Mouse (Mus musculus) gastrocnemius, postnatal 4 days (tissue): ENCODE measurements around the gene Cpsf2. TPM values are rescaled to one million over a fixed set of nuclear protein-coding genes. Genes with fewer than 3 reads are reported as not detected.

Experiments used
- DNase-seq, 2 experiments: peaks; one replicate each; pipeline ENCODE4 v3.0.0; 2021 to 2022; ENCODE audit warnings: low spot score in 2 of 2, mixed read lengths in 2 of 2
- total RNA-seq, 2 experiments: library from RNA; stranded (reverse); gene quantifications; 2 replicates each; pipeline ENCODE4 v1.2.3; 2021

The Cpsf2 gene
- total RNA-seq, 2 experiments from 2014 or later = 16.2 to 19.1 TPM

DNA sequence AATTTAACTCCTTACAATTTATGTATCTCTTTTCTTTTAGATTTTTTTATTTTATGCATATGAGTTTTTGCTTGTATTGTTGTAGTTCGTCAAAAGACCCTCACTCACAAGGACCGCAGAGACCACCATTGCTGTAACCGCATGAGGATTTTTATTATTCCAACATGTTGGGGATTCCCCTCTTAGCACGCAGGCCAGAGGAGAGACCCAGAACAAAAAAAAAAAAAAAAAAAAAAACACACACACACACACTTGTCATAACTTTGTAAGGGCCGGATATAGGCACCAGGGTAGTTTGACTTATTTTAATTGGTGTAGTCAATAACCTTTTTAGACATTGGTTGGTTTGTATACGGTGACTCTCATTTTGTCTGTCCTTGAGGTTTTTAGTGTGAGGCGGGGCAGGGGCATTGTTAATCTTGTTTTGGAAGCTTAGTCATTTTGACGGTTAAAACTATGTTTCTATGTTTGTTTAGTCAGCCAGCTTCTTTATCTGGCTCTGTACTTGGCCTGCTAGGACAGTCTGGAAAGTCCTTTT is 3.5 kb downstream of the Cpsf2 start:
- no peak for DNase-seq

DNA sequence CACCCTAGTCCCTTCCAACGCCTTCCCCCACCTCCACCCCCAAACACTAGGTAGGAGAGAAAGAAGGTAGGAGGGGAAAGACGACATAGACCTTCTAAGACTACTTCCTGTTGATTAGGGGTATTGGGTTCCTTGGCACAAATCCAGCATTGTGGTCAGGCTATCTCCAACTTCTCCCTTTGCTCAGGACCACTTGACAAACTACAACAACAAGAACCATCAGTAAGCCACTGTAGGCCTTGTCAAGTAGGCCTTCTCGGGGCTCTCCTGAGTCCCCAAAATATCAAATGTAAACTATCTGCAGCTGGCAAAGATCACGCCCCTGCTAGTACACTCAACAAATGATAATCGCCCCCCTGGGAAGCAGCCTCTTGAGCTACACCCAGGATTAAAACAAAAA is 4.5 kb downstream of the Cpsf2 start:
- DNase-seq = no peak

DNA sequence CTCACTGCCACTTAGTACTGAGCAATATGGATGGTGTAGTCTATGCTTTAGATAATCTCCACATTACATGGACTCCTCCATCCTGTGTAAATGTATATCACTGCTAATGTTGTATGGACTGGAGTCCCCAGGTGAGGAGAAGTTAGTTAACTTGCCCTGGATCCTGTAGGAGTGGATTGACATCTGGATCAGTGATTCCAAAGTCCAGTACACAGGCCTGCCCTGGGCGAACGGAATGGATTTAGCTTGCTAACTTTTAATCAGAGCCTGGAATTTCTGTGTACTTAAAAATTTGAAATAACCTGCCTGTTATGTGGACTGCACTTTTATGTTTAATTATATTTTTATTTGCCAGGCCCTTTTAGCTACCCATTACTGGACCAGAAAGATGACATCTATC is 5.8 kb downstream of the Cpsf2 start:
- DNase-seq = no peak

GRCm38 (mm10) chr12:101982977-101983376 is 7.2 kb downstream of the Cpsf2 start:
- DNase-seq = no peak

DNA sequence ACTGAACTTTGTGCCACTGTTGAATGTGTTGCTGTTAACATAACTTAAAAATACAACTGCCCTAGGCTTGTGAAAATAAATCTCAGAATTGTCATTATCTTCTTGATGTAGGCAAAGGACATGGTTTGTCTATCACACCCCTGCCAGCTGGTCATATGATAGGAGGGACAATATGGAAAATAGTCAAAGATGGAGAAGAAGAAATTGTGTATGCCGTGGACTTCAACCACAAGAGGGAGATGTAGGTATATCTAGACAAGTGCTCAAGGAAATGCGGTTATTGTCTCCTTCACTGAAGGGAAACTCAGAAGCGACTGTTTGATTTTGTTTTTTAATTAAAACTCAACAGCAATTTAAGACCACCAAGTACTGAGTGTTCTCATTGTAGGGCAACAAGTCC is 9.3 kb downstream of the Cpsf2 start:
- DNase-seq = no peak

DNA sequence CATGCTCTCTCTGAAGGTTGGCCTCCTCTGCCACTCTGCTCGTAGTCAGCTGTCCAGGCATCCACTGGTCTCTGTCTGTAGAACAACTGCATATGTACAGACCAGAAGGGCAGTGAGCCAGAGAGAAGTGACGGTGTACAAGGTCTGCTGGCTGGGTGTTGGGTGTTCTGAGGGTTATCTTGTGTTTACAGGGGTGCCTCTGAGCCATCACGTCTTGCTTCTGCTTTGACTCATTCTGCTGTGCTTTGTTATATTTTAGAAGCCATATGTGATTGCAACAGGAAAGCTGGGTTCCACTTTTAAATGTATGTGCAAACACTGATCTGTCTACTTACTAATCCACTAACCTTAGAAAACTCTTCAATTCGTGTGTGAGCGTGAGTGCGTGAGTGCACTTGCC is 11.9 kb downstream of the Cpsf2 start:
- DNase-seq = no peak

DNA sequence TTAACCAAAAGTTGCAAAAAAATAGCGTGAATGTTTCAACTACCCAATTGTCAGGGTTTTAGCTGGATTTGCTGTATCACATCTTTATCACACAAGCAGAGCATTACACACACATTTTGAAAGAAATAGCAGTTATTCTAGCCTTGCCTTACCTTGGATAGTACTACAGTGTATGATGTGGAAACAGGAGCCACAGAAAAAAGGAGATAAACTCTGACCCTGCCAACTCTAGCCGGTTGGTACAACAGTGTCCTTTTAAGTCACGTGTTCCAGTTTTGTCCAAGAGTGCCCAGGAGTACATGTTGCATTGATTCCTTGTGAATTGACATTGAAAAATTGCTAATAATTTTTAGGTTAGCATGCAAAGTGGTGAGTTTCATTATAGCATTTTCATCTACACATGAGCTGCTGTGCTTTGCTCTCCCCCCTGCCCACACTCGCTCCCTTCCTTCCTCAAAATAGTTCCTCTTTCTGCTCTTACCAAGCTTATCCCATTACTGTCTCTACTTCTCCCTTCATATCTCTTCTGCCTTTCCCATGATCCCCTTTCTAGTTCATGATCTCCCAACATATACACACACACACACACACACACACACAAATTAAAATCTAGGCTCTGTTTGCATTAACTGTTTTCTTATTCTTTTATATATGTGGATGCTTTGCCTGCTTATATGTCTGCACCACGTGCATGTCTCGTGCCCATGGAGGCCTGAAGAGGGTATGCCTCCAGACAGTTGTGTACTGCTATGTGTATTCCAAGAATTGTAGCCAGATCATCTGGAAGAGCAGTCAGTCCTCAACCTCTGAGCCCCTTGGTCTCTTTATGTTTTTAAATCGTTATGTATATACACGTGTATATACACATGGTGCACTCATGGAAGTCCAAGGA is 19.0 kb downstream of the Cpsf2 start:
- no peak for DNase-seq

DNA sequence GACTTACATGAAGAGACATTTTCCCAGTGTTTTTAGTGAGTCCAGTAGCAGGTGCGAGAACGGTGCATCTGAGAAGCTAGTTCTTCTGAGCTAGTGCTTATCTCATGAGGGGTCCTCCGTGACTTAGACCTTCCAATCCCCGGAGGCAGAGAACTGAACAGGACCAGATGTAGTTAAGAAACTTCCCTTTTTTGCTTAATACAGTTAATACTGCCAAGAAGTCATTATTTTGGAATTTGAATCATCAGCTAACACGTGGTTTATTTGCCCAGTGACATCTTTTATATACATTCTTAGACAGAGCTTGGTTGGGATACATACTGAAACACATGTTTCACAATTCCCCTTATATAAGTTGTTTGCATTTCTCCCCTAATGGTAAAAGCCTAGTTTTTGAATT is 23.1 kb downstream of the Cpsf2 start:
- DNase-seq = no peak

DNA sequence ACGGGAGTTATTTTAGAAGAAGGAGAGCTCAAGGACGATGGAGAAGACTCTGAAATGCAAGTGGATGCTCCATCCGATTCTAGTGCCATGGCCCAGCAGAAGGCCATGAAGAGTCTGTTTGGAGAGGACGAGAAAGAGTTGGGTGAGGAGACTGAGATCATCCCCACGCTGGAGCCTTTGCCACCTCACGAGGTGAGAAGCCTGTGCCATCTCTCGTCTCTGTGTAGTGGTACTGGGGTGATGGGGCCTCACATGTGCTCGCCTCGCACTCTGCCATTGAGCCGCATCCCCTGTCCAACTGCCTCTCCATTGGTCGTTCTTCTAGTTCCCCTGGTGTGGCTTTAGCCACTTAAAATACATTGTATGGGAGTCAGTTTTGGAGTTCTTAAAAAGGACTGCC is 25.0 kb downstream of the Cpsf2 start:
- DNase-seq = no peak

GRCm38 (mm10) chr12:102008111-102008977 is 32.6 kb downstream of the Cpsf2 start:
- DNase-seq = no peak

DNA sequence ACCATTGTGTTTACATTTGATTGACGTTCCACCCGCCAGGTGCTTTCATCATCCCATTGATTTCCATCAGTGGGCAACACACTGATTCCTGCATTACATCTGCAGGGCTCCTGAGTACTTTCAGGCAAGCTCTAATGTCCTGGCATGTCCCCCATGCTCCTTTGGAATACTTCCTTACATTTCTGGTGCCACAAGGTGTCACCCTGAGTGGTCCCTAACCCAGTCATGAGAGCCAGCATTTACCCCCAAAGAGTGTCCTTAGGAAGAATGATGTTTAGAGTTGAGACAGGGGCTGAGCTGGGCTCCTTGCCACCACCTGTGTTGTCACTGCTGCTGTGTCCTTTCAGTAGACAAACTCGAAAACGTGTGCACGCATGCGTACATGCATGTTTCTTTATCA is 33.8 kb downstream of the Cpsf2 start:
- no peak for DNase-seq

DNA sequence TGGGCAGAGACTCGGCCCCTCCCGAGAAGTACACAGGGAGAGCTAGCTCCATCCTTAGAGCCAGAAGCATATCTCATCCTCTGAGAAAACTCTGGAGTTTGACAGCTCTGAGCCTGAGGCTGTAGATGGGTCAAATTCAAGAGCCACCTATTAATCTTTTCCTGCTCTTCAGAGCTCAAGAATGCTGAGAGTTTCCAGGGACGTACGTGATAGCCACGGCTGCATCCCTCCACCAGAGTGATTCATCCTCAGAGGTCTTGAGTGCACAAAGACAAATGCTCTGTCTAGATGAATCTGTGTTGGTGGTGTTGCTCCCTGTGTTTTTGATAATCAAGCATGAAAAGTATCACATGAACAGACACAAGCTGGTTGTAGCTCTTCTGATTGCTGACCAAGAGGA is 38.6 kb downstream of the Cpsf2 start:
- DNase-seq = no peak

- no peak for DNase-seq
Observed at GRCm38 (mm10) chr12:102015127-102015526, 39.3 kb downstream of the Cpsf2 start.

DNA sequence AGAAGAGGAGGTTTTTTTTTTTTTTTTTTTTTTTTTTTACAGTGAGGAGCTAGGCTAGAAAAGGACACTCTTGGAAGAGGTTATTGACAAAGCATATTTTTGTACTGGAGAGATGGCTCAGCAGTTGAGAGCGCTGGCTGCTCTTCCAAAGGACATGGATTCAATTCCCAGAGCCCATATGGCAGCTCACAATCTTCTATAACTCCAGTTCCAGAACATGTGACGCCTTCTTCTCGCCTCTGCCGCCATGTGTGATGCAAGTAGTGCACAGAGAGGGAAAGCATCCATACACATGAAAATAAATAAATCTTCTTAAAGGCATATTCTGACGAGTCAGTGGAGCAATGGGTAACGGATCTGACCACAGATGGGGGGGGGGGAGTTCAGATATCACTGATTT is 46.1 kb downstream of the Cpsf2 start:
- DNase-seq = no peak

DNA sequence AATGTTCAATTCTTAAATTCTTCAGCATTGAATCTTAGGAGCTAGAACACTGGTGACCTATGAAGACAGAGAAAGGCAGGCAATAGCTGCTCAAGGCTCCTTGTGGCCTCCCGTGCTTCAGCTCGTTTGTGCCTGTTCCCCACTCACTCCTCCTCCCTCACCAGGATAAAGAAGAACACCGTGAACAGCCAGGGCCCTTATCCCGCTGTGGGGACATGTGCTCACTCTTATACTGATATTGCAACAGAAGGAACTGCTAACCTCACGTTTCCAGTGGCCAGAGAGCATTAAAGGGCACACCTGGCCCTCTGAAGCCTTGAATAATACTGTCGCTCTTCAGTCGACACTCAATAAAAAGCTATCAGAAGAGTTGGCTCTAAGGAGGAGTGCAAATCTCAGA is 53.4 kb downstream of the Cpsf2 start:
- DNase-seq = no peak

GRCm38 (mm10) chr12:102029892-102030446 is 54.2 kb downstream of the Cpsf2 start:
- DNase-seq = no peak

DNA sequence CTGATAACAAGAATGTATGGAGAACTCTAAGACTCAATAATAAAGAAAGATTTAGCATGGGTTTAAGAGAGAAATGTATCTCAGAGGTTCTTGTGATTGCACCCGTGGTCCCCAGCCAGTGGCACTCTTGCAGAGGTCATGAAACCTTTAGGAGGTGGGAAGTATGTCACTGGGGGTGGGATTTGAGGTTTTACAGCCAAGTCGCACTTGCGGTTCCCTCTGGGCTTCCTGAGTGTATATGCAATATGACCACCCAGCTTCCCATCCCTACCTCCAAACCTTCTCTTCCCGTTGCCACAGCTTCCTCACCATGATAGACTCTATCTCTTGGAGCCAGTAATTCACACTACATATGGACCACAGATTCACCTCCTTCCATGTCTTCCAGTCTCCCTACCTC is 59.1 kb downstream of the Cpsf2 start:
- DNase-seq = no peak

- no peak for DNase-seq
Observed at GRCm38 (mm10) chr12:102039861-102040260, 64.1 kb downstream of the Cpsf2 start.

- no peak for DNase-seq
Observed at GRCm38 (mm10) chr12:102041699-102042098, 65.9 kb downstream of the Cpsf2 start.

- DNase-seq = no peak
Observed at GRCm38 (mm10) chr12:102042247-102042646, 66.5 kb downstream of the Cpsf2 start.

- no peak for DNase-seq
Observed at GRCm38 (mm10) chr12:102043840-102044239, 68.1 kb downstream of the Cpsf2 start.

- no peak for DNase-seq
Observed at GRCm38 (mm10) chr12:102054155-102054554, 78.4 kb downstream of the Cpsf2 start.
